Mouse (Mus musculus): ENCODE data around the gene Man2b1.
"Not testable (repeated sequence)": the region's sequence is repeated elsewhere in the genome, so short reads cannot be mapped to it uniquely, and the experiment has no call there.

Gene Man2b1

GRCm38 (mm10) chr8:85123691-85124090 lies 40.6 kb downstream of the Man2b1 start:
- no peak for DNase-seq

- DNase-seq, result no peak
Measured at GRCm38 (mm10) chr8:85132335-85132734, 49.3 kb downstream of the Man2b1 start.

- not testable (repeated sequence) for DNase-seq
Measured at GRCm38 (mm10) chr8:85135690-85136089, 52.6 kb downstream of the Man2b1 start.

- DNase-seq, result no peak
Measured at GRCm38 (mm10) chr8:85142516-85142915, 59.4 kb downstream of the Man2b1 start.

All from cerebellum, postnatal 36 days (tissue).